Mouse (Mus musculus) testis, postnatal 10 days (tissue): ENCODE data around the gene Fhad1.

ENCODE experiments used
- DNase-seq: peaks from one replicate; pipeline ENCODE4 v3.0.0; 2021; ENCODE audit warnings: low spot score

The Fhad1 gene

DNA sequence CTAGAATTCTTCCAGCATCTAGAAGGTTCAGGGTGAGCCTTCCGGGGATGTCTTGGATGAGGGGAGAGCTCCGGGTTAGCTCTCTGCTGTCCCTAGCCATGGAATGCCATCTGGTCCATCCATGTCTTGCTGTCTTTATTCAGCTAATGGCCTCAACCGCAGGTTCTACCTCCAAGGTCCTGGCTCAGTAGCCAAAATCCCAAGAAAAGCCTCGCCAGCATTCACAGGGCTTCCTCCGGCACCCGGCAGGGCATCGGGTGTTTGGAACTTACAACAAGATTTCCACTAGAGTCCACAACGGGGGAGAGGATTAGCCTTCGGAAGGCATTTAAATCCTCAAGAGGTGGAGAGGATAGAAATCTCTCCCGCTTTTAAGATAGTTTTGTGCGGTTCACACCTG is 84.9 kb downstream of the Fhad1 start:
- no peak for DNase-seq

DNA sequence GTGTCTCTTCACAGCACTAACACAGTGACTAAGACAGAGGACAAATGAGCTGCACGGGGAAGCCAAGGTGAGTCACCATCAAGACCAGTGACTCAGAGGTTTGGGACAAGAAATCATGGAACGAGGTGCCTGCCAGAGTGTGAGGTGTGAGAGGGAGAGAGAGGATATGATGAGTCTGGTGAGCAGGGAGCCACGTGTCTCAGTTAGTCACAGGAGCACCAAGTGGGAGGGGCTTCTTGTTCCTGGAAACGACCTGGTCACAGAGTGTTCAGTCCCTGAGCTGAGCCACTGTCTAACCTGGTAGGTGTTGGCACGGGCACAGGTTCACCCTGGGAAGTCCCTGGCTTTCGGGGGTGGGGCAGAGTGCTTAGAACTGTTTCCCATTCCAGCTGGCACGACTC is 86.0 kb downstream of the Fhad1 start:
- DNase-seq = peak; percentile 65

DNA sequence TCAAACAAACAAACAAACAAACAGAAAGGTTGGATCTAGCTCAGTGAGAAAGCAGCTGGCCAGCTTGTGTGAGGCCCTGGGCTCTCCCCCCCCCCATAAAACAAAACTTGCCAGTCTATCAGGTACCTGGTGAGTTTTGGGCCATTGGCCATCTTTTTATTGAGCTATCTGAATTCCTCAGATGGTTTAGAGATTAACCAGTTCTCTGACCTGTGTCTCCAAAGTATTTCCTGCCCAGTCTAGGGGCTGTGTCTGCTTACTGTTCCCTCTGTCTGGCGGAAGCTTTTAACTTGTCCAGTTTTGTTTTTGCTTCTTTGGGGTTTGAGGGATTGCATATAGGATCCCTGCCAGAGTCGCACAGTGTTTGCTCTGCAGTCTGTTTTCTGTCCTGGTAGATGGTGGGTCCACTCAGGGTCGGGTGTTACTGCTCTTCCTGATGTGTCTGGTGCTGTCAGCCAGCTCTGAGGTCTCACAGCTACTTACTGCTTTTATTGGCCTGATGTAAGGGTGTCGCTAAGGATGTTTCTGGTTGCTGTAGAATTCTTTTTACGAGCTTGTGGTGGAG is 89.0 kb downstream of the Fhad1 start:
- DNase-seq = no peak

DNA sequence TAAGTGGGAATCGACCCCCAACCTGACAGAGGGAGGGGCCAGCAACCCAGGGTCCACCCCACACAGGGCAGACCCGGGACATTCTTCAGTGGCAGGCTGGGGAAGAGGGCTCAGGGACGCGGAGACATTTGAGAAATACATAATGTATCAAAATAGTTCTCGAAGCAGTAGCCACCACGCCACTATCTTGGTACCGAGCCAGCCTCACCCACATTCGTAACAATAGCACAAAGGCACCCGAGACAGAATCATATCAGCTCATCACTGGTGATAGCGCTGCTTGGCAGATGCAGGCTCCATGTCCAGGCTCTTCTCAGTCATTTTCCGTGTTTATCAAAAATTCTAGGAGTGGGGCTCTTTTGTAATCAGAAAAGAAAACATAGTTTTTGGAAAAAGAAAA is 90.9 kb downstream of the Fhad1 start:
- DNase-seq = peak; percentile 87

DNA sequence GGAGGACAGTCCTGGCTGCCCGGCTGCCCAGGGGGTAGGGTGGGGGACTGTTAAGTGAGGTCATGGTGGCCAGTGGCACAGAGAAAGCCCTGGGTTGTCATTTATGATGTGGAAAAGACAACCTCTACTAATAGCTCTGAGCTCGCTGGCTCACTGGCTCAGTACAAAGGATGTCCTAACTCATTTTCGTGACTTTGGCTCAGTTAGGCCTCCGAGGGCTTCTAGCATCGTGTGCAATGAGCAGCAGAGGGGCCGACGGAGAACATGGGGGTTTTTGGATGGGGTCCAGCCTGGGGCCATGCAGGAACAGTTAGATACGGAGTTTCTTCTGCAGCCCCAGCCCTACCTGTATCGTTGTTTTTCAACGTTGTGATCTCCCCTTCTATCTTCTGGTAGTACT is 94.5 kb downstream of the Fhad1 start:
- no peak for DNase-seq

DNA sequence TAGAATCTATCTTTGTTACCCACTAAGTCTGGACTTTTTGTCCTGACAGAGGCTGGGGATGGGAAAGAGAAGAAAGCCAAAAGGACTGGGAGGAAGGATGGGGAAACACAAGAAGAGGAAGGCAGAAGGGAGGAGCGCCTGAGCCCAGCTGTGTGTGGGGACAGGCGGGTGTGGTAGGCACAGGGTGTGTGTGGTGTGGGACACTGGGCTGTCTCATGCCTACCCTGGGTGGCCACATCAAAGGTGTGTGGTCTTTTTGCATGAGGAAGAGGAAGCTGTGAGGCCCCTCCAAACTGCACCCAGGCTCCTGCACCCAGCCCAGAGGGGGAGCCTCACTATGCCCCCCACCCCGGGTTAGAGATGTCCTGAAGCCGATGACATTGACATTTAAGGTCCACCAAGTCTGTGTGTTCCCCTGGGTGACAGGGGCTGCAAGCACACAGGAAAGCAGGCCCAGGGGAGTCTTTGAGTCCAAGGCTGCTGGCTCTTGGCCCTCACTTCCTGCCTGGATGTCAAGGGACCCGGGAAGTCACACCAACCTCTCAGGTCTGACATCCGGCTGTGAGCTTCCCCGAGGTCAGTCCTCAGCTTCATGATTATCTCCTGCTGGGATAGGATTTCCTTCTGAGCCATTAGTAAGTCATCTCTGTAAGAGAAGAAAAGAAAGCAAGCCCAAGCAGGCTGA is 97.0 kb downstream of the Fhad1 start:
- DNase-seq = no peak

DNA sequence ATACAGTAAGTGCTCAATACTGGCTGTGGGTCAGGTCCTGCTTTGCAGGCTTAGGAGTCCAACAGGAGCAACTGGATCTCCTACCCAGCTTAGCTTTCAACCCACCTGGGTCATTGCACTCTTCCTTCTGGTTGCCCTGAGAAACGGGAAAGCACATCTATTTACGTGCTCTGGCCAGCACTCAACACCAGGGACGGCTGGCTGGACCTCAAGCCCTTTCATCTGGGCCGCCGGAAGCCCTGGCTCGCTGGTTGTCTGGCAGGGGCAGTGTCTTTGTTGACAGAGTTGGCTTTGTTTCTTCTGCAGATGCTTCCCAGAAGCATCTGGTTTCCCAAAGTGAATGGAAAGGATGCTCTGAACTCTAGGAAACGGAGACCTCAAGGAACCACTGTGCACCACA is 100.8 kb downstream of the Fhad1 start:
- DNase-seq = peak; percentile 62

DNA sequence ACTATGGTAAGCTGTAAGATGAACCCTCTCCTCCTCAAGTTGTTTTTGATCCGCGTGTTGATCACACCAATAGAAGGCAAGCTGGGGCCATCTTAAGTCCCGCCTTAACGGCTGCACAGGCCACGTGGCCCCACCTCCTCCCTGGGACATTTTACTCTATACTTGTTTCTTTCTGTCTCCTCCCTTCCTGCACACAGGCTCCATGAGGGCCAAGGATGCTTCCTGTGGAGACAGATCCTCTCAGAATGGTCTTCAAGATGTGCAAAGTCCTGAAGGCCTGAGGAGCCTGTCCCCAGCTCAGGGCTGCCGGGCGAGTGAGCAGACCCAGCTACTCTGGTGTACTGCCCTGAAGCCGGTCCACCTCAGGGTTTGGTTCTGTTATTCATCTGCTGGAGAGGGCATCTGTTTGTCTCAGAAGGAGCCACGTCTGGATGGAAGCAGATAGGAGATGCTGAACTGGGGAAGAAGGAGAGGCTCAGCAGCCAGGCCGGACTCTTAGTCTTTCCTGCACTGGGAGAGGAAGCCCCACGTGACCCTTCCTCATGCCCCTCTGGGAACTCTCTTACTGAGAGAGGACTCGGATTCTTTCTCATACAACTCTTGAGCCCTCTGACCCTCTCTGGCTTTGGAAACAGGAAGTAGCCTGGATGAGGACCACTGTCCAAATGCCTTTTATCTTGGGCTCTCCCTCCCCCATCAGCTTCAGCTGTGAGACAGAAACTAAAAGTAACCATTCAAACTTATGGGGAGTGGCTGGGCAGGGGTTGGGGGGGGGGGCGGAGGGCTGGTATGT is 101.5 kb downstream of the Fhad1 start:
- no peak for DNase-seq

DNA sequence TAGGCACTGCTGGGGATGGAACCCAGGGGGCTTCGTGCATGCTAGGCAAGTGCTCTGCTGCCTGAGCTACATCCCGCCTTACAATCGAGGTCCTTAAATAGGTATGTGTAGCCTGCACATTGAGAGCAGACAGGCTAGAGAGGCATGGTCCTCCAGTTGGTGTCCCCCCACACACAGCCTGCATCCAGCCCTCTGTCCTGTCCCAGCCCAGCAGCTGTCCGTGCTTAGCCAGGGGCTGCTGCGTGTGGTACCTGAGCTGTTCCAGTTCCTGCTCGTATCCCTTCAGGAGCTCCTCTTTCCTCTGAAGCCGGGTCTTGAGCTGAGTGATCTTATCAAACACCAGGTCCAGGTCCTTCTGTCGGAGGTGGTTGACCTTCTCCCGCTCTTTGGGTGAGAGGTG is 110.2 kb downstream of the Fhad1 start:
- no peak for DNase-seq

DNA sequence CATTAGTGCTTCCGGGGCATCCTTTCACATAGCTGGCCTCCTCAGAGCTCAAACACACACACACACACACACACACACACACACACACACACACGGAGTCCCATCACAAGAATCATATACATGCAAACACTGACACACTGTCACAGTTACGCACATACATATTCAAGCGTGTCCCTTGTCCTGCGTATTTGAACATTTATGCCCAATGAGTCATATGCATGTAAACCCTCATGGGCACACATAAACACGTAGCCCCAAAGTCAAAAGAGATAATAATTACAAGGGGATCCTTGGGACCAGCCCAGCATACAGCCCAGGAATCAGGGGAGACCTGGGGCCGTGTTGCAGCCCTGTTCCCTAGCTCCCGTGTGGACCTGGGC is 112.4 kb downstream of the Fhad1 start:
- no peak for DNase-seq

DNA sequence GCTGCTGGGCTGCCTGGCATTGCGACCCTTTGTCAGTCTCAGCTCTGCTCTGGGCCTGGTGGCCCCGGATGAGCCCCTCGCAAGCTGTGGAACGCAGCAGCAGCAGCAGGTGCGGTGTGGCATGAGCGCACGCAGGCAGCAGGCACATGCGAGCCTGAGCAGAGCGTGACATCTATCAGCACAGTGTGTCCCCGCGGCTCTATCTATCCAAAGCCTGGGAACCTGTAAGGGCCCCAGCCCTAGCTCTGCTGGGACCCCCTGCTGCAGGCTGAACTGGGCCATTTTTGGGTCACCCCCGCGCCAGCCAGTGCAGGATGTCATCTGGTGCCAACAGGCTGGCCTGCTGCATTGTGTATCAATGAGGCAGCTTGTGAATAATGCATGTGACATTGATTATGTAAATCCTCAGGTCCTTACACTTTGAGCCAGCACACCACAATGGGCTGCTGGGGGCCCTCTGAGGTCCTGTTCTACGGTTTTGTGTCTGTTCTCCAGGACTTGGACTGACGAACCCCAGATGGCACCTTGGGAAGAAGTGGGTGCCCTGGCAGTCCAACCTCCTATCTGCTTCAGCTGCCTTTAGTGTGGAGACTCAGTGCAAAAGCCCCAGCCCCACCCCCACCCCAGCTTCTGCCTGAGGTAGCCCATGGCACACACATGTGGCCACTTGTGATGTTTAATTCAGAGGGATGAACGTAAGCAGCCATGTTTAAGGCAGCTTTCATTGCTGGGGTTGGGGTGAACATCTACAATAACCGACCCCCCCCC is 113.0 kb downstream of the Fhad1 start:
- no peak for DNase-seq

DNA sequence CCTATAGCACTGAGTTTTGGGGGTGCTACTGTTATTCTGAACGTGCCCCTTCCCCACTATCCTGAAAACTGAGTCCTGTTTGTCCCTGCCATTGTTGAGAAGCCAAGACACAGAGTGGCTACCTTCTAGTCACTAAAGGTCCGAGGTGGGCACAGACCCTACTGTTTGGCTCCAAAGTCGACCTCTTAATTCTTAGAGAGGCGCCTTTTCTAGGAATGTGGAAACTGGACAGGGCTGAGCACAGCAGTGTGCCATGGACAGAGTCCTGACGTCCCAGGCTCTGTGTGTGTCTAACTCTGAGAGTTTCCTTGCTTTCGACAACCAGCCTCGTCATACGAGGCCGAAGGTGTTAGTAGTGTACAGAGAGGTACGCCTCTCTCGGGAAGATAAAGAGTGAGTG is 114.5 kb downstream of the Fhad1 start:
- DNase-seq = no peak

DNA sequence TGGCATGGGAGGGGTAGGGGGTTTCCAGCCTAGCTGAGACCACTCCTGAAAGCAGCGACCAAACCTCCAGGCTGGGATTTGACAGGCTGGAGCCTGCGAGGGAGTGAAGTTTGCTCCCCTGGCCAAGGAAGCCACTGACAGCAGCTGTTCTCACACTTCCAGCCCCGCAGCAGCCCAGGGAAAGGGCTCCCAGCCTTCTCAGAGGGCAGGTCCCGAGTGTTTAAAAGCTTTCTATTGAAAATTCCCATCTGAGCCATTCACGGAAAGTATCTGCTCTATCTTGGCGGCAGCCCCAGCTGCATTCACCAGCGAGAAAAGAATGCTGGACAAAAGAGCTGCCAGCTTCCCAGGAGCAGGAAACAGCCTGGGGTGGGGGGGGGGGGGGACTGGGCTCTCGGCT is 114.9 kb downstream of the Fhad1 start:
- no peak for DNase-seq

DNA sequence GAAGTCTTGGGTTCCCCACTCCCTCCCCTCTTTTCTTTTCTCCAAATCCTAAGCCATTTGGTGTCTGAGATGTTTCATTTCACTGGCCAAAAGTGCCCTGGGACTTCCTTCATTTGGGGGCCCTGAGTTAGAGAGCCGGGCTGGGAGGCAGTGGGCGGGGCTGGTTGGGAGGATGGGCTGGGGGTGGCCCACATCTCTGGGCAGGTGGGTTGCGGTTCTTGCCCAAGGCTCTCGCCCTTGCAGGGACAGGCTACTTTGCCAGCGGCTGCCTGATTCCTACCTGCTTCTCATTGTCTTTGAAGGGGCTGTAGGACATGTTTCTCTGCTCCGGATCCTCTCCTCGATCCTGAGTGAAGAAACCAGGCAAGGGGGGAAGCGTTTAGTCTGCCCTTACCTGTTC is 116.0 kb downstream of the Fhad1 start:
- no peak for DNase-seq

DNA sequence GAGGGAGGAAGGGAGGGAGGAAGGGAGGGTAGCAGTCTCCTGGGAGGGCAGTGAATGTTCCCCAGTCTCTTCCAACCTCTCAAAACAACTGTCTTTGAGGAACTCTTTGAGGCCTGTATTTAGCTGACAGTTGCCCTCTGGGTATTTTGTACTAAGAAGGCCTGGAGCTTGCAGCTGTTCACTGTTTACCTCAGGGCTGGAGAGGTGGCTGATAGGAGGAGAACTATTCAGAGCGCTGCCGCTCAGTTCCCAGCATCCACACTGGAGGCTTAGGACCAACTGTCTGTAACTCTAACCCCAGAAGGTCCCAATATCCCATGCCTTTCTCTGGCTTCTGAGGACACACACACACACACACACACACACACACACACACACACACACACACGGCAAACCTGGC is 117.0 kb downstream of the Fhad1 start:
- no peak for DNase-seq

DNA sequence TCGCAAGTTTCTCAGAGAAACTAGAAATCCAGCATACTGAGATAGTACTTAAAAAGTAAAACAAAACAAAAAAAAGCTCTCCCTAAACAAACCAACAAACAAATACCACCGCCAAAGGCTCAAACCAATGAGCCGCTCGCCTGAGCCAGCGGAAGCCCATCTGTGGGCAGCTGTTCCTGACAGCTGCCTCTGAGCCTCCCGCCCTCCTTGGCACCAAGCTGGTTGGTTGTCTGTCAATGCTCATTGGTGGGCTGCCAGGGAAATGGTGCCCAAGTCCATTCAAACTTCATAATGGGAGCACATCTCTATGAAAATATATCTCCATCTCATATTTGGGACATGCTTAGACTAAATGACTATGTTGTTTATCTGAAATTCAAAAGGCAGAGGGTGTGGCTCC is 117.7 kb downstream of the Fhad1 start:
- no peak for DNase-seq

DNA sequence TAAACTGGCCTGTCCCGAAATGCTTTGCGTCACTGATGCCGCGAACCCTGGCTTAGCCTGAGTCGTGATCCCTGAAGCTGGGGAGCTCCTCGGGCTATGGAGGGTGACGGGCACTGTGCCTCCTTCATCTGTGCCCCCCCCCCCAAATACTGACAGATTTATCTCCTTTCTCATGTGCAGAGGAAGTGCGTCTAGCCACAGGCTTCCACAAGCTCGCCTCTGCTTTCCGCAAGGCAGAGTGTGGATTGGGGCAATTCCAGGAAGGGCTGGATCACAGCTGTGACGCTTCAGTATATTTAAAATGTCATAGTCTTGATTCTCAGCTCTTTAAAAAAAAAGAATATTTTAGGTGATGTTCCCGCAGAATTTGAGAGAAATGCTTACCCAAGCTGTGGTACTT is 119.1 kb downstream of the Fhad1 start:
- DNase-seq = no peak

DNA sequence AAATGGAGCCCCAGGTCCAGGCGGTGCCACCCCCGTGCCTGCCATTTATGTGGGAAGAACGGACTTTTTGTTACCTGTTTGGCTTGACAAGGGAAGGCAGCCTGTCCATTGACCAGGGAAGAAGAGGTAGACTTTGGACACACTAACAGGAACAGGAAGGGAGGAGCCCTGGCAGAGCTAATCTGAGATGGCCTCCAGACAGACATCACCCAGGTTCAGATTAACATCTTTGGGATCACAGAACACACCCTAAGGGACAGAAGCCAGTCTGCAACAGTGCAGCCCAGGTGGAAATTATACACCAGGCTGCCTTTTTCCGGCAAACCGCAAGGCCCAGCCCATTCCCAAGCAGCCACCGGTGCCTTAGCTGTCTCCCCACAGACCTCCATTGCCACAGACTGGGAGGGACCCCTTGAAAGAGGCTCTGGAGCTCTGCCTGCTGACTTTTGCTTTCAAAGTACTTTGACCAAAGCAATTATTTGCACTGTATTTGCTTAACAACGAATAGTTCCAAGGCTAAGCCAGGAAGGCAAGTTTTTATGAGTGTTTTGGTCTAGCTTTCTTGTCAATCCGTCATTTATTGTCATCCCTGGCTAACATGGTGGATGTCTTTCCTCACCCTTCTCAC is 121.6 kb downstream of the Fhad1 start:
- DNase-seq = no peak

DNA sequence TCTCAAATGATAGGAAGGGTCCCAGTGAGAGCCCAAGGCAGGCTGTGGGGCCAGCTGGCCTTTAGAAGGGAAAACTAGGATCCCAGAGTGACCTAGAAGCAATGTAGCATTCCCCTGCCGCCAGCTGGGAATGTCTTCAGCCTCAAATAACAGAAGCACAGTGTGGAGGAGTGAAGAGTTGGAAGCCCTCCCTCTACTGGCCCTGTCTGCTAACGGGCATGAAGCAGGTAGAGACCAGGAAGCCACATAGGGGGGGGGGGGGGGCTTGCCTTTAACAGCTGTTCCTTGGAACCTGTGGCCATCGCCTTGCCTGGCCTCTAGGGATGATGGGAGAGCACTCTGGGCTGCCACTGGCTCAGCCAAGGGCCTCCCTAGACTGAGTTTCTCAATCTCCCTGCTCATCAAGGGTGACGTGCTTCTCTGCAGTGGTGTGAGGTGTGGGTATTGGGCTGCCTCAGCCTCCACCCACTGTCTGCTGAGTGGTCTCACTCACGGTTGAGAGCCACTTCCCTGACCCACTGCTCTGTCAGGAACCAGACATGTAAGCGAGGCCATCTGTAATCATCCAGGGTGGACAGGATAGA is 128.4 kb downstream of the Fhad1 start:
- DNase-seq = no peak

DNA sequence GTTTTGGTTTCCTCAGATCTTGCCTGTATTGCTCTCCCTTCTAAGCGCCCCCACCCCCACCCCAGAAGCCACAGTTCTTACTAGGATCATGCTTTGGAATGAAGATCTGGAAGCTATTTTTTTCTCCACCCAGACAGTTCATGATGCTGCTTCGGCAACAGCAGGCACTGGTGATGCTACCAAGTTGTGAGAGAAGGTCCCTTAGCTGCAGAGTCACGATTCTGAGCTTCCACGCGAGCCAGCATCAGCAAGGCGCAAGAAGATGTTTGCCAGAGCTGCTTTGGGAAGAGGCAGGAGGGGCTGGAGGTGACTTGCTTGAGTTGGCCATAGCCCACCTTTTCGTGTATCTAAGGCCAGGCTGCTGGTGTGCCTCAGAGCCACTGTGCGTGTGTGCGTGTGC is 129.4 kb downstream of the Fhad1 start:
- no peak for DNase-seq

DNA sequence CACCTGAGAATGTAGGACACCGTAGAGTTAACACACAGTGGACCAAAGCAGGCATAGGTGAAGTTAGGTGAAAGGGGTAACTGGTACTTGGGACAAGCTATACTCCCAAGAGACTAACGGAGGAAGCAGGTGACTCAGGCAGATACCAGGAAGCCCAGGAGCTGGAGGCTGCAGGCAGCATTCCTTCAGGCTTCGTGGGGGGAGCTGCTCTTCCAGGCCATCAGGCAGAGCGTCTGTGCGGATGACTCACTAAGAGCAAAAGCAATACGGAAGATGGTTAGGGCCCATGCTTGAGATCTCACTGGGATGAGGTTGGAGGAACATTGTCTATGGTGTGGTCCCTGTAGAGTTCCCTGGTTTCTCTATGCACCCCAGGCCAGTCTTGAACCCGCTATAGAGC is 132.0 kb downstream of the Fhad1 start:
- DNase-seq = no peak

DNA sequence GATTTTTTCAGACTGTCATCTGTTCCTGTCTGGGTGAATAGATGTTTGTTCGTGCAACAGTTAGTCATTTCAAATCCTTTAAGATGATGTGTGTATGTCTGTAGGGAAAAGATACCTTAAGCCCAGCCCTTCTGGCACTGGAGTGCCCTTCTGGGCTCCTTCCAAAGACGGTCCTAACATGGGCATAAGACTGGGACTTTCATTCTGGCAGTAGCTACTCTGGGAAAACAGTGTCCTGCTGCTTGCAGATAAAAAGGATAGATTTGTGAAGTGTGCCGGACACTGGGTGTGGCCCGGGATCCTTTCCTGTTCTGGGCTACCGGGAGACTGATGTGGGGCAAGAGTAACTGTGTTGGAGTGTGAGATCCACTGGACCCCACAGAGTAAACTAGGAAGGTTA is 132.9 kb downstream of the Fhad1 start:
- DNase-seq = no peak
